Mouse (Mus musculus) retina, postnatal 7 days (tissue): ENCODE results near the gene Myo10.

Experiments used
- DNase-seq: peaks from one replicate; pipeline ENCODE4 v3.0.0-alpha.2; 2012; ENCODE audit warnings: low read depth, low spot score

The Myo10 gene

DNA sequence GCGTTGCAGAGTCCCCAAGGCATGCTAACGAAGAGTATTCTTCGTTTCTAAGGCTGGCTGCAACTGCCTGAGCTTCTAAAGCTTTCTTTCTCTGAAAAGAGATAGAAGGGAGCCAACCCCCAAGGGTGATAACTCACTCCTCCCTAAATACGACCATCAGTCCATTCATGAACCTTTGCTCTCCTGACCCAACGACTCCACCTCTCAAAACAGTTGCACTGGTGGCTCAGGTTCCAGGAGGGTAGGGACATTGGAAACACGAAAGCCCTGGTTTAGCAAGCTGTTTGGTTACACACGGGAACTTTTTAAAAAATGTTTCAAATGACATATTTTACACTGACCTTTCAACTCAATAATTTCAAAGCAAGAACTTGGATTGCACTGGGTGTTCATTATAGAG is 29.5 kb downstream of the Myo10 start:
- no peak for DNase-seq

DNA sequence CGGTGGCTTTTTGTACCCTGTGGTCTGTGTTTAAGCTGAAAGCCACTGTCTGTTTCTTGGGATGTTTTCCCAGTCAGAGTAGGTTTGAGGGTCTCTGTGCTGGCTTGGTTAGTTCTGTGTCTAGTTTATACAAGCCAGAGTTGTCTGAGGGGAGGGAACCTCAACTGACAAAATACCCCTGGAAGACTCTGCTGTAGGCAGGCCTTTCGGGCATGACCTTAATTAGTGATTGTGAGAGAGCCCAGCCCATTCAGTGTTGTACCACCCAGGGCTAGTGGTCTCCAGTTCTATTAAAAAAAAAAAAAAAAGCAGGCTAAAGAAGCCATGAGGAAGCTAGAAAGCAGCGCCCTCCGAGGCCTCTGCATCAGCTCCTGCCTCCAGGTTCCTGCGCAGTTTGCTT is 30.0 kb downstream of the Myo10 start:
- no peak for DNase-seq

DNA sequence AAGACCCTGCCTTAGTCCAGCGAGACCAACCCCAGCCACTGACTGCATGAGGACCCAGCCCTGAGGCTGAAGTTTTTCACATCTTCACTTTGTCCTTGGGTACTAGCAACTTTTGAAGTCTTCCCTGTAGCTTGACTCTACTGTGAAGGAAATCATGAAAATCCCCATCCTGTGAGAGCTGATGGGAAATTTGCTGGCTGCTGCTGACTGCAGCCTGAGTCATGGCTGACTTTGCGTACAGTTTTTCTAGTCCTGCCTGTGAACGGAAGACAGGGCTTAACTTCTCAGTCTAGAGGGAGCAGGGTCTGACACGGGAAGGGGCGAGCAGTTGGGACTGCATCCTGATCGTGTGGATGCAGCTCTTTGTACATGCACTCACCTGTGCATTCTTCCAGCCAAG is 30.6 kb downstream of the Myo10 start:
- DNase-seq: no peak

DNA sequence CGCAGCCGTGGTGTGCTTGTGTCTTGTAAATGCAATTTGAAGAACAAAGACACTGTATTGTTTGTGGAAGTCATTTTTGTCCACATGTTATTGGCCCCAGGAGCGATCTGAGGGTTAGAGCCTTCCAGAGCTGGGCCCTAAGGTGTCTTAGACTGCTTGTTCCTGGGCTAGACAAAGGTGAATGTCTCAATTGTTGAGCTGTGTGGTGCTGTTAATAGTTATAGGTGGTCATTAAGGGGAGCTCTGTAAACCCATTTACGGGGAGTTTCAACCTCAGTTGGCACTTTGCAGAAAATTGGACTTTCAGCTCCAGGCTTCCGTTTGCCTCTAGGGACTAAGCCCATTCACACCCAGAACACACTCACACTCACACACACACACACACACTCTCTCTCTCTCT is 31.4 kb downstream of the Myo10 start:
- no peak for DNase-seq

DNA sequence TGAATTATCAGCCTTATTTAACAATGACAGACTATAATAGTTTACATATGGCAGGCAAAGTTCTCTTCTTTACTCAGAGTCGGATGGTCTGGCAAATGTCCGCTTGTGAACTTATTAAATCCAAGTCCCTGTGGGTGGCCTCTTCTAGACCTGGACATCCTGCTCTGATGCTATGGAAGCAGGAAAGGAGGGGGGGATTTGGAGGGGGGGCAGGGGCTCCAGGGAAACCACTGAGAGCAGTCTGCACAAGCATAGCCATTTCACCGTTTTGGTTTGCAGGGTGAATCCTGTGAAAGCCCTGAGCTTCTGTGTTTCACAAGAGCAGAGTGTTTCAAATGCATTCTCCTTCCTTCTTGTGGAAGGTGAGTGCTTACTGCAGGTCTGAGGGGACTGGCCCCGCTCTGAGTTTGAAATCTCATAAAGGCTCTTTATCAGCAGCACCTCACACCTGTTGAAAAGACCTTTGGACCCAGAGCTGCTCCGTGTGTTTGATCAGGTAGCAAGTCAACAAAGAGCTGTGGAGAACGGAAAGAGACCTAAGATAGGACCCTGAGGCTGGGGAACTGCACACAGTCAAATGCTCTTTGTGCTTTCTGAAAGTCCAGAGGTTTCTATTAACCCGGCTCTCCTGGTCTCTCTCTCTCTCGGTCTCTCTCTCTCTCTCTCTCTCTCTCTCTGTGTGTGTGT is 40.7 kb downstream of the Myo10 start:
- DNase-seq: no peak

DNA sequence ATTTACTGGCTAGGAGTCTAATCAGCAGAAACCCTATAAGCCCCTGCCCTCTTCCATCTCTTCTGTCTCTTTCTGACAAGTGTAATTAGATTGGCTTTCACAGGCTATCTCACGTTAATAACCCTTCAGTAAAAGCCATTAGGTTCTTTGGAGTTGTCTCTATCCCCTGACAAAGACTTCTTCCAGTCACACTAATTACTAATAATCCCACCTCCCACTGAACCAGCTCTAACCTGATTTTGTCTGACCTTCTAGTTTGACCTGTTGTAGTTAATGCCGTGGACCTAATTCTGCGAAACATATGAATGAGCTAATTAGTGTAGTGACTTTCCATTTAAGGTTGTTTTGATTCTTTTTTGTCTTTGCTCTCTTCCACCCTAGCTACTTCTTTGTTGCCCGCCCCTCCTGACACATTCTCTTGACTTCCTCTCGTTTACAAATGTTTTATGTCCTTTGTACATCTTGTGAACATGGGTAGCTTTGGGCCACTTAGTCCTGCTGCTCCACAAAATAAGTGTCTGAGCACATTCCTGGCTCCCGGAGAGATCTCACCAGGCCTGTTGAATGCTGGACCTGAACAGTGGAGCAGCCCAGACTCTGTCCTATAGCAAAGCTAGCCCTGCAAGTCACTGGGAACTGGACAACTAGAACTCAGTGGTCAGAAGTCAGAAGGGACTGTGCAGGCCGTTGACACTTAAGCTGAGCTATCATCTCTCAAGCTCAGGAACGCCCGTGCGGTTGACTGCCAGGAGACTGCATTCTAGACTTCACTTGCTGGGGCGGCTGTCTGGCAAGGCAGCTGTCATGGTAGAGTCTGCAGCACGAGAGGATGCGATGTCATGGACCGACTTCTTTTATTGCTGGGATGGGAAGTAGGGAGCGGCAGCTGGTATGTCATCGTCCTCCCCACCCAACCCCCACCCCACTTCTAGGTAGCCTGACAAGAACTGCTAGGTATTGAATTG is 47.2 kb downstream of the Myo10 start:
- peak; percentile 13 for DNase-seq

DNA sequence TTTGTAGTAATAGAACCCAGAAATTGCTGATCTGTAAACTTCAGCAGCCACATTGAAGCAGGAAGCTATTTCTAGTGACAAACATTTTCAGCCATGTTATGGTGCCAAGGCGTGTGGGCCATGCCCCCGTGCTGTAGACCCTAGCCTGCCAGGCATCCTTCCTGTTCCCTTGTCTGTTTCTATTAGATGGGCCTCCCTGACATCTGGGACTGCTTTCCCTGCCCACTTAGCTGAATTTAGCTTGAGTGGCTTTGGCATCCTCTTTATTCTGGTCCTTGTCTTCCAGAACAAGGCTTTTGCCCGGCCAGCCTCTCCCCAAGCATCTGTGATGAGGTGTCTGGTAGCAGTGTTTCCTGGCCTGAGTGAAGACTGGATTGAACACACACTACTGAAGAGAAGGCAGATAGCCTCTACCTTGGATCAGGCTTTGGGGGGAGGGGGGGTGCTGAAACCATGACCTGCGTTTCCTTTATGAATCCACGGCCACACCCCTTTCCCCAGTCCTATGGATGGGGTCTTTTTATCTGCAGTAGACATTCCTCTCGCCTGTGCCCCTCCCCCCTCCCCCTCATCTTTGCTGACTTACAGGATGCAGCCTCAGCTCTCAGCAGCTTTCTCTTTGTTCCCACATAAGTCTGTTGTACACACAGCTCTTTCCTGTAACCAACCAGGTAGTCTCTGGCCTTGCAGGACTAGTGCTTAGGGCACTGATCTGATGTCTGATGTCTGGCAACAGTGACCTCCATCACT is 51.1 kb downstream of the Myo10 start:
- no peak for DNase-seq

DNA sequence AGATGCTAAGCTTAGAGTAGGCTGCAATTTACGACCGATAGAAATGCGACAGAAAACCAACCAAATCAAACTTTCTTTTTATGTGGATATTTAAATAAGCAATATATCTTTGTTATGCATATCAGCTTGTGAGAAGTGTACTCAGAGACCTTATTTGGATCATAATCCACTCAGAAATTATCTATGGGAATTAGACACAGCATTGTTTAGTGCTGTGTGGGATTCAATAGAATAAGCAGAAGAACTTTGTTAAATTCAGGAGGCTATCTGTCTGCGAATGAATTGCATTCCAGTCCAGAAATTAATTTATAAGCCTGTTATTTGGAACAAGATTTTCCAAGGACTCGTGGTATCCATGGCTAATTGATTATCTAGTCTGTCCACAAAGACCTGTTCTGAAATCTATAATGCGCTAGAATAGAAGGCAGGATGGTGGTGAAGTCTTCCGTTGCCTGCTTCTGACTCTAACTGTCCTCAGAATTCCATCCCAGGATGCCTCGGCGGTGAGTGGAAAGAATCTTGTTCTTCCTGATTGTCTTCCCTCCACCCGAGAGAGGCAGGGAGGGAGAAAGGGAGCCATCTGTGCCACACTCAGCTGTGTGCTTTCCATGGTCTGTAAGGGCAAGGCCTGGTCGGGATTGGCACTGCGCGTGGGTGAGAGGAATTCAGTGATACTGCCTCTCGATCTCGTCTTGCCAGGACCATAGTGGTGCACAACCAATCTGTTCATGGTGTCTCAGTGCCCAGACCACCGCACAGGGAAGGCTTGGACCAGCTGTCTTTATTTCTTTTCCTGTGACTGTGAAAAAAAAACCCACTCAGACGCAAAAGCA is 52.0 kb downstream of the Myo10 start:
- DNase-seq: no peak

DNA sequence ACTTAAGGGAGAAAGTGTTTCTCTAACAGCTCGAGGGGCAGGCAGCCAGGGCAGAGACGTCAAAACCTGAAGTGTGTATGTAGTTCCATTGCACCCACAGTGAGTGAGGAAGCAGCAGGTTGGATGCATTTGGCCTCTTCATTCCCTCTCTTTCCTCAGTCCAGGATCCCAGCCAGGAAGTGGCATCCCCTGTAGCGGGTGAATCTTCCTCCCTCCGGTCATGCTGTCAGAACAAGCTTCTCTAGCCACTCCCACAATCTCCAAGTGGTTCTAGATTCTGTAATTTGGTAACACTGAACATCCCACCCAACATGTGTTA is 52.6 kb downstream of the Myo10 start:
- DNase-seq: no peak

DNA sequence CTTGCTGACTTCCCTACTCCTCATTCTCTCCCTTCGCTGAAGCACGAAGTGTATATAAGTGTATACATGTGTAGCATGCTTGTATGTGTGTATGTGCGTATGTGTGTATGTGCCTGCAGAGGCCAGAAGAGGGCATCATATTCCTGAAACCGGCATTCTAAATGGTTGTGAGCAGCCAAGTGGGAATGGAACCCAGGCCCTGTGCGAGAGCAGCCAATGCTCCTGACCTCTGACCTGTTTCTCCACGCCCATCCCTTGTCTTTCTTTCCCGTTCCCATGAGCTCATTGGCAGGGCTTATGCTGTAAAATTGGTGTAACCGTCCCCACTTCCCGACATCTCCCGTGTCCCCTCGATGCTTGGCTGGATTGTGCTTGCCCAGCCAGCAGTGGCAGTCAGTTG is 53.0 kb downstream of the Myo10 start:
- no peak for DNase-seq

DNA sequence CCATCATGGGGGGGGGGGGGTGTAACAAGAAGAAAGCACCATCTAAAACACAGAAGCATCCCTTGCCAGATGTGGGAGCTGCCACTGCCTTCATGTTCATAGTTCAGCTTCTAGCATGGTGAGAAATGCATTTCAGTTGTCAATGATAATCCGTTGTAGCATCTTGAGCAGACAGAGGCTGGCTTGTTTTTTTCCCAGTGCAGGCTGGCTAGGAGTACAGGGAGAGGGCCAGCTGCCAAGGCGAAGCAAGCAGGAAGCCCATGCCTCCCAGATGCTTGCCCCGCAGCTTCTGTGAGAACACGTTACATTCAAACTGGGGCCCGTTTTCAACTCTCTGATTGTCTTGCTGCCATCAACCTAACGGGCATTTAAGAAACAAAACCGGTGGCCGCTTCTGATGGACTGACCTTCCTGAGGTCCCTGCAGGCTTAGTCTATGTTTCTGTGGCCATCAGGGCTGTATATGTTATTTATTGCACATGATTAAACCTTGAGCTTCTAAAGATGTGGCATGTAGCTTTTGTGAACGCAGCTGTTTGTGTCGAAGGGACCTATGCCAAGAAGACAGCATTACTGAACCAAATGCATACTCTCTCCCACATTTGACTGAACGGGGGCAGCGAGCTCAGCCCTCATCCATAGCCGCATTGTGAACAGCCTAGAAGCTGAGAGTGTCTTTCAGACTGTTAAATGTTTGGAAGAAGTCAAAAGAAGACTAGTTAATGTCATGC is 53.9 kb downstream of the Myo10 start:
- DNase-seq: no peak

DNA sequence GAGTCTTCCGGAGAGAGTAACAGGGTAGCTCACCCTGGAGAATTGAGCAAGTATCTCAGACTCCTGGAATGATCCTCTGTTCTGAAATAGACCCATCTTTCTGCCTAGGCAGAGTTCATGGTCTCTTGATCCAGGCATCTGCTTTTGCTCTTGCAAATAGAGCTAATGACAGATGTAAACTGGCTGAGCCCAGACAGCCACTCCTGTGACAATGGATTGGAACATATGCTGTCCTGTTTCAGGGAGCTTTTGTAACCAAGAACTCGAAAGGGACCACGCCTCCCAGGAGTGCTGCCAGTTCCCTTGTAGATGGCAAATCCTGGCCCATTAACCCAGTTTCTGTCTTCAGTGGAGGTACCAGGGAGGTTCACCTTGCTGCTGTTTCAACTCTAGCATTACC is 56.8 kb downstream of the Myo10 start:
- DNase-seq: no peak

DNA sequence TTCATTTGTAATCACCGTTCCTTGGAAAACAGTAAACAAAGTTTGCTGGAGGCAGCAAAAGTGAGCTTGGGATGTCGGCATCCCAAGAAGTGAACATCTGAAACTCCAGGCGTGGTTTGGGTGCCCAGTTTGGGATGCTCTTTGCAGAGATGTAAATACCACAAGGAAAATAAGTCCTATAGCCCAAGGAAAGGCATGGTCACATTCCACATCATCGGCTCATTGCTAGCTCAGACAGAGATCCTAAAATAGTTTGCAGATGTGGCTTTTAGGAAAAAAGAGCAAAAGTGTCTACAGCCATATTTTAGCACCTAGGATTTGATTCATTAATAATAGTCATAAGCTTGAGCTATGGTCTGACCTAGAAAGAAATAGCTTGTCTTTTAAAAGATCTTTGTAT is 57.3 kb downstream of the Myo10 start:
- no peak for DNase-seq

DNA sequence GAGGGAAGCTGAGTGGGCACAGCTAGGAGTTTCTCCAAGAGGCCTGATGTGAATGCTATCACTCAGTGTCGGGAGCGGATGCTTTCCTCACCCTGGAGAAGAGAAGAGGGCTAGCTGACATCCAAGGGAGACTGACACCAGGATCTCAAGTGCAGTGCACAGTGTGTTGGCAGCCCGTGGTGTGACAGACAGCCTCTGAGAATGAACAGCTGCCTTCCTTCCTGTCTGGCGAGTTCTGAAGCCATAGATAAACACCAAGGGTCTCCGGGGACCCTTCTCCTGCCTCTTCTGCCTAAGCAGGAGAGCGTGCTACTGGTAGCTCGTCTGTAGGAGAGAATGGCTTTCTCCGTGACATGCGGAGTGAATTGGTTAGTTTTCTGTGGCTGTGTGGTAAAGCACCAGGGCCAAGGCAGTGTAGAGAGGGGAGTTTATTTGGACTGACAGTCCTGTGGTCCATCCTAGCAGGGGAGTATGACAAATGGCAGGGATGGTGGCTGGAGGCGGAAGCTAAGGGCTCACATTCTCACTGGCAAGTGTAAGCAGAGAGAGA is 58.0 kb downstream of the Myo10 start:
- DNase-seq: no peak

DNA sequence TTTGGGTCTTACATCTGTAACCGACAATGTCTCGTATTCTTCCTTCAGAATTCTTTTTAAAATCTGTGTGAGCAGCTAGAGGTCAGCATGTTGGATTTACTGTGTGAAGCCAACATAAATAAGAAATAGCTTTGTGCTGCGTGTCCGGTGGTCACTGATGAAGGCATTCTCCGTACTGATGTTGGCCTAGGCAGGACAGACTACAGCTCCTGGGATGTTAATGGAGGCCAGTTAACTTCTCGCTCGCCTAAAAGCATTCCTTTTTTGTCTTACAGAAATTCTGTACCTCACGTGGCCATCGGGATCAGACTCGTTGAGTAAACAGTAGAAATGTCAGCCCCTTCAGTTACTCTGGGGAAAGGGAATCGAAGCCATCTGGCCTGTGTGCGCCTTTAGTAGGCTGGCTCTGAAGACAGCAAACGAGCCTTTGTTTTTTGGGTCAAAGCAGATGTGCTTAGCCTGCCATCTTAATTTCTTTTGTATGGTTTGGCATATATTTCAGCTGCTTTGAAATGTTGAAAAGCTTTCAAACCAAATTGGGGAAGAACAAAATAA is 60.7 kb downstream of the Myo10 start:
- no peak for DNase-seq

DNA sequence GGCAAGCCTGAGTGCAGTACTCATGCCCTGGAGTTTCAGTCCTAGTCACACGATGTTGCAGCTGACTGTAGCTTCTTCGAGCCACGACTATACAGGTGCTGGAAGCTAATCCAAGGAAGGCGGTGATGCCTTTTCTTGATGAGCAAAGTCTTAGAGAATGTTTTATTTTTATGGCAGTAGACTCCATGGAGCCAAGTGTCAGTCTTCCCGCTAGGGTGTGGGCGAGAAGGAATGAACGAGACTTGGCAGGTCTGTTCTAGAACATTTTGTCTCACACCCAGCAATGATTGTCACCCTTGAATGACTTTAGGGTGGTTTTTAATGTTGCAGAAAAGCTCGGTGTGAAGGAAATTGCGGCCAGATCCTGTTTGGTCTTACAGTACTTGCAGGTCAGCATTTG is 62.9 kb downstream of the Myo10 start:
- no peak for DNase-seq

DNA sequence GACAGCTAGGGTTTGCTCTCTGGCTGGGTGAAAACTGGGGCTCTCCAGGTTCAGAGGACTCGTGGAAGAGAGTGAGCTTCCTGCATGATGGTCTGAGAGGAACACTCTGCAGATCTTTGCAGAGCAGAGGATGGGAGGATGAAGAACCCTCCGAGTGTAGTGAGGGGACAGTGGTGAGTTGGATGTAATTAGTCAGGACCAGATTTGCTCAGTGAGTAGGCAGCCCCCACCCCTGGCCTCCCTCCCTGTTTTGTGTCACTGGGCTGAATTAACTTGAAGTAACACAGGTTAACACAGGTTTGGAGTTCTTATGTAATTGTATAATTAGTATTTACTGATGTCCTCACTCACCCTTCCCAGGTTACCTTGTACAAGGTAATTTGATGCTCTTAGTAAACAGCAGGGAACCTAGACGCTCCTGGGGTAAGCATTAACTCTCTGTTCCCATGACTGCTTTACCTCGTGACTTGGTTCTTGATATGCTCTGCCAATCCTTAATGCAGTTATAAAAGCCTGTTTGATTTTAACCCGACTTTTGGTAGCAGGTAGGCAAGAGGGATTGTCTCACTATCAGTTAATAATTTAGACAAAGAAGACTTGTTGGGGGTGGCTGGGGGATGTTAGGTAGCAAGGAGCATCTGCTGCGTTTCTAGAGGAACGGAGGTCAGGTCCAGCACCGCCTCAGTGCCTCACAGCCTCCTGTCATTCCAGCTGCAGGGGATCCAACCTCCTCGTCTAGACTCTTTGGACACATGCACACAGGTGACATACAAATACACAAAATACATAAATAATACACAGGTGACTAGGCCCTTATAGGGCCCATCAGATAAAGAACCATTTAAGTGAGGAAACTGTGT is 66.3 kb downstream of the Myo10 start:
- DNase-seq: no peak

DNA sequence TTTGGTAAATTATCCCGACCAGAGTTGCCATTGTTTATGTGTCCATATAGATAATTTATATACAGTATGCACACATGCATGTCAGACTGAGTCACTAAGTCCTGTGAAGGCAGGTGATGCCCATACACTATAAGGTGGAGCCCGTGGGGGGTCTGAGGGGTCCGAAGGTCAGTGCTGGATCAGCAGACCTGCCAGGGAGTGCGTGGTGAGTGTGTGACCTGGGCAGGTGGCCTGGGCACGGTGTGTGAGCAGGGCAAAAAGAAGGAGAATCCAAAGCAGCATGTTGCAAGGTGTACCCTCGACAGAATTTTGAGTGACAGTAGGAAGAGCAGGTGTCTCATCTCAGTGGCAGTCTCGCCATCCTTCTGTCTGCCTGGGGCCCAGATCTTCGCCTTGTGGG is 67.2 kb downstream of the Myo10 start:
- DNase-seq: no peak

DNA sequence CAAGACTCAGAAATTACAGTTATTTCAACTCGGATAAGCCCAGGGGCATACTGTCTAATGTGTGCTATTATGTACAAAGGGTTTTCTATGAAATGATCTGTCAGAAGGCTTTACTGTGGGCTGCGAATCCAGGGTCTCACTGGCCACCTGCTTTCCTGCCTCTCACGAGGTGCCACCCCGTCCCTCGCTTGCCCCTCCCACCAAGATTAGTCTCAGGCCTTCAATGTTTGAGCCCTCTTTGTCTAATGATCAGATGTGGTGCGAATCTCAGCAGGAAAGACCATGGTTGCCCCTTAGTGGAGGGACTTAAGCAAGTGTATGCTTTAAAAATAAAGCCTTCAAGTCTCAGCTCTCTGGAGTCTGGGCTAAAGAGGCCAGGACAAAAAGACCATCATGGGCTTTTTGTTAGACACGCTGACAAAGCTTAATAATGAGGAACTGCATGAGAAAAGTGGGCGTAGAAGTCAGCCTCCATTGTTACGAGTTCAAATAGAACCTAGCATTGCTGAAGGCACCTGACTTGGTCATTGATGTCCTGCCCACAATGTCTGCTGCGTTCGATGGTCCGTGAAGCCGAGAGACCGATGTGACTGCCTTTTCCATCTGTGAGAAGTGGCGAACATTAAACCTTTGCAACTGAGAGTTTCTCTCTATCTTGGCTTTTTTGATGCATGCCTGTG is 67.9 kb downstream of the Myo10 start:
- DNase-seq: no peak
